Mouse (Mus musculus): ENCODE data around the gene Cep68. TPM values are rescaled to one million over a fixed set of nuclear protein-coding genes. Genes with fewer than 3 reads are reported as not detected.

Gene Cep68
- total and polyA plus RNA-seq, 2 experiments from 2014 or later: 23.1 to 43.5 TPM

DNA sequence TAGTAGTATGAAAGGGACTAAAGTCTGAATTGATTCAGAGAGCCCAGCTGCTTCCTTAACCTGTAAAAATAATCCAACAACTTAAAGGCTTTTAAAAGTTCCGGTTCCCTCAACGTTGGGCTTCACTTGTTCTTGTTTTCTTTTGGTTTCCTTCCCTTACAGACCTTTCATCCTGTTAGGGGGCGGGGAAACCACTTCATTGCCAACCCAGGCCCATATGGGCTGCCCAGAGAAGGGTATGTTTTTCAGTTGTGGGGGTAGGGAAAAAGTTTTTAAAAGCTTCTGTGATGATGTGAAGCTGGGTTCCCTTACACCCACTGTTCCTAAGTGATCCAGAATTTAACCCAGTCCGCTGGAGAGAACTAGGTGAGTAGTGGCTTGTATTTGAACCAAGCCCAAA lies 952 bp downstream of the Cep68 start:
- ATAC-seq: no peak
- peak overlapping the region; percentile 95 for H3K4me3 ChIP-seq (ENCODE audit: low read length)
- no peak for TF ChIP-seq CTCF (IDR thresholded peaks at IDR 0.05; ENCODE audit: low read depth)
- no peak for DNase-seq (ENCODE audit: low spot score)
- peak overlapping the region; percentile 91; the same call in 1 of the 2 replicates for H3K27ac ChIP-seq
- H3K4me2 ChIP-seq (ENCODE audit: low read depth, low read length): peak overlapping the region; percentile 96
- no peaks in the 10 kb centered on the region for H3K9me3 ChIP-seq (ENCODE audit: low read length)
- 14% methylated on average over 4 of the region's 4 CpGs for WGBS
- H3K4me1 ChIP-seq (ENCODE audit: insufficient read depth, low read length): peaks cover 14% of the 10 kb centered on the region; the same call in 1 of the 2 replicates
- H3K9ac ChIP-seq (replicated peaks; ENCODE audit: low read length): peak overlapping the region; percentile 94
- no peaks in the 10 kb centered on the region for H3K27me3 ChIP-seq (ENCODE audit: insufficient read depth, low read length)
- no peaks in the 10 kb centered on the region for H3K36me3 ChIP-seq (ENCODE audit: insufficient read depth, low read length)

DNA sequence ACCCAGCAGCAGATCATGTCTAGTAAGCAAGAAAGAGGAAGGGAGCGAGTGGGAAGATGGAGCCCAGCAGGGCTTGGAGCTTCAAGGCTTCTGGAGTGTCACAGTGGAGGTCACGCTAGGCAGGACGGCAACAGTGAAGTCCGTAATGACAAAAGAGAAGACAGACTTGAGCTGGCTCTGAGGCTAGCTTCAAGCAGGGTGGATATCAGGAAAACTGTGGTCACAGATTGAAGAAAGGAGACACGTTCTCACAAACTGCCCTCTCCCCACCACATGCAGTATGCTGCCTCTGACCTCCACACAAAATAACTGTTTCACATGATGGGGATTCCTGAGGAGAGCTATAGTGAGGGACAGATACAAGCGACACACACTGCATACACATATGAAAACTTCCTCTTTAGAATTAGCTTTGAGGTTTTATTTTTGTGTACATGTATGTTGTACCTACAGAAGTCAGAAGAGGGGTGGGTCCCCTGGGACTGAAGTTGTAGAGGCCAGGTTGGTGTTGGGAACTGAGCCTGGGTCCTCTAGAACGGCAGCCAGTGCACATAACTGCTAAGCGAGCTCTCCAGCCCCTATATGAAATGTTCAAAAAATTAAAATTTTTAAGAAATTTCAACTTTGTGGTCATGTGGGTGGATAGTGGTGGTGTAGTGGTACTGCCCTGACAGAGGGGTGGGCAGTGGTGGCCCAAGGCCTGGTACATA lies 1.9 kb downstream of the Cep68 start:
- no peak for TF ChIP-seq CTCF (IDR thresholded peaks at IDR 0.05; ENCODE audit: low read depth)
- Histone ChIP-seq H3K4me3 (ENCODE audit: low read length) (no peak overlapping the region), H3K4me2 (ENCODE audit: low read depth, low read length) (peak overlapping the region; percentile 96), H3K9ac (replicated peaks; ENCODE audit: low read length) (no peak overlapping the region), H3K27me3 (ENCODE audit: insufficient read depth, low read length) (no peaks in the 10 kb centered on the region), H3K27ac (no peak overlapping the region), H3K4me1 (ENCODE audit: insufficient read depth, low read length) (peaks cover 14% of the 10 kb centered on the region; the same call in 1 of the 2 replicates), H3K9me3 (ENCODE audit: low read length) (no peaks in the 10 kb centered on the region), H3K36me3 (ENCODE audit: insufficient read depth, low read length) (no peaks in the 10 kb centered on the region)
- WGBS: 69% methylated on average over 8 of the region's 8 CpGs
- ATAC-seq: no peak
- no peak for DNase-seq (ENCODE audit: low spot score)

DNA sequence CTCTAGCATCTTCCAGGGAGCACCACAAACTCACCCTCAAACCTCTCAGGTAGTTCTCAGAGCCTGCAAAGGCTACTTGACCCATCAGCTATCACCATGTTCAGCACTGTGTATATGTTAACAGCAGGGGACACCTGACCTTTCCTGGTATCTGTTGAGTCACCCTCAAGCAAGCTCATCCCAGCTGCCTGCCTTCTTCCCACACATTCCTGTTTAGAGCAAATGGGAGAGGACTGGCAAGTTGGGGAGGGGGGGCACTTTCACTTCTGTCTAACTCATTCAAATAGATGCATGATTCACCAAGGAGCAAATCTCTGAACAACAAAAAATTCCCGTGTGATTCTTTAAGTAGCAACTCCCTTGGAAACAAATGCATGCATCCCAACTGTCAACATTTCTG lies 2.6 kb downstream of the Cep68 start:
- H3K4me2 ChIP-seq (ENCODE audit: low read depth, low read length): no peak overlapping the region
- ATAC-seq (no peak), DNase-seq (ENCODE audit: low spot score) (no peak)
- H3K4me1 ChIP-seq (ENCODE audit: insufficient read depth, low read length): peaks cover 14% of the 10 kb centered on the region; the same call in 1 of the 2 replicates
- H3K27ac ChIP-seq: no peak overlapping the region
- H3K27me3 ChIP-seq (ENCODE audit: insufficient read depth, low read length): no peaks in the 10 kb centered on the region
- no peaks in the 10 kb centered on the region for H3K9me3 ChIP-seq (ENCODE audit: low read length)
- no peak for TF ChIP-seq CTCF (IDR thresholded peaks at IDR 0.05; ENCODE audit: low read depth)
- no peak overlapping the region for H3K9ac ChIP-seq (replicated peaks; ENCODE audit: low read length)
- no peak overlapping the region for H3K4me3 ChIP-seq (ENCODE audit: low read length)
- WGBS: 46% methylated on average over 1 of the region's 1 CpGs
- H3K36me3 ChIP-seq (ENCODE audit: insufficient read depth, low read length): 0 out of 2 replicates have a peak, but pooled peaks cover 4% of the 10 kb centered on the region

DNA sequence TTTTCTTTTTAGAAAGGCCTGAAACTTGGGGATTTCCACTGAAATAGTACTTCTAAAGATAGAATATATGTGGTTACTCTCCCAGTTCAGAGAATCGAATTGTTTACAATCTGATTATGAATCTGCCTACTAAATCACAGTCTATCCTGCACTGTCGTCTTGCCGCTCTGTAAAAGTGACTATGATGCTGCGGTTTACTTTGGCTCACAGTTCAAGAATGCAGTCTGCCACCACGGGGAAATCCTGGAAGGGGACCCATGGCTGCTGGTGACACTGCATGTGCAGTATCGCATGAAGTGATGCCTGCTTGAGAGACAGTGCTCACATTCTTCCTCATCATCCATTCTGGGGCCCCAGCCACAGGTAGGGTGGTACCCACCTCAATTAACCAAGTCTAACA lies 3.9 kb downstream of the Cep68 start:
- WGBS: 88% methylated on average over 6 of the region's 6 CpGs
- no peaks in the 10 kb centered on the region for H3K9me3 ChIP-seq (ENCODE audit: low read length)
- peaks cover 14% of the 10 kb centered on the region; the same call in 1 of the 2 replicates for H3K4me1 ChIP-seq (ENCODE audit: insufficient read depth, low read length)
- ATAC-seq: no peak
- H3K4me2 ChIP-seq (ENCODE audit: low read depth, low read length): no peak overlapping the region
- no peak overlapping the region for H3K27ac ChIP-seq
- no peak overlapping the region for H3K4me3 ChIP-seq (ENCODE audit: low read length)
- no peaks in the 10 kb centered on the region for H3K27me3 ChIP-seq (ENCODE audit: insufficient read depth, low read length)
- H3K36me3 ChIP-seq (ENCODE audit: insufficient read depth, low read length): peaks cover 13% of the 10 kb centered on the region
- no peak for DNase-seq (ENCODE audit: low spot score)
- H3K9ac ChIP-seq (replicated peaks; ENCODE audit: low read length): no peak overlapping the region
- TF ChIP-seq CTCF (IDR thresholded peaks at IDR 0.05; ENCODE audit: low read depth): no peak

DNA sequence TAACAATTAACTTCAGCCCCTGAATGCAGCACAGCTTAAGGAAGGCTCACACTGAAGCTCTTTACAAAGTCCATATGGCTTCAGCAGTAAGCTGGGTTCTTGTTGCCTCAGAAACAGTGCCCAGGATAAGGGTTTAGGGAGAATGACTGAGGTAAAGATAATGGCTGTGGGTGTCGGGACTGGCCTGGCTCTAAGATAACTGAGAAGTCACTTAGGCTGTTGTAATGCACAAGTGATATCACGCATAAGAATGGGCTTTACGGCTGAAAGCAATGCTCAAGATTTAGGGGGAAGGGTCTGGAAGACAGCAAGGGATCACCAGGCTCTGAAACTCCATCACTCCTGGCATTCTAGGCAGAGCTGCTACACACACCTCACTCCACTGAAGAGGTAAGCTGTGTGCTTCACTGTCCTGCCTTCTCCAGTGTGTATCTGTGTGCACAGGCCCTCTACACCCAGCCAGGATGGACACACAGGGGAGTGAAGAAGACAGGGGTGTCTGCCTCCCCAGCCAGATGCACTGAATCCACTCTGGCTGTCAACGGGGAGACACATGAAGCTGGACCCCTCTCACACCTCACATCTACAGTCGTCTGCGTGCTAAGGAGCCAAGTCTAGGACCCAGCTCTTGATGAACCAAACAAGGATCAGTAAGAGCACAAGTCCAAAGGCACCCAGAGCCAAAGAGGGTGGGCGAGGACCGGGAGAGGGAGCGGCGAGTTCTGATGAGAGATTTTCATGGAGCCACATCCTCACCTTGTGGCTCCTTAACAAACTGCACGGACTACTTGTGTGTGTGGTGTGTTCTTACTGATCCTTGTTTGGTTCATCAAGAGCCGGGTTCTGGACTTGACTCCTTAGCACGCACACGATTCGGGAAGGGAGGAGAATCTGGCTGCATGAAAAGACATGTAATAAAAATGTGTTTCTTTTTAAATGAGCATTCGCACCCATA lies 4.6 kb downstream of the Cep68 start:
- no peak for DNase-seq (ENCODE audit: low spot score)
- no peaks in the 10 kb centered on the region for H3K27me3 ChIP-seq (ENCODE audit: insufficient read depth, low read length)
- no peak overlapping the region for H3K9ac ChIP-seq (replicated peaks; ENCODE audit: low read length)
- peak; percentile 47 for TF ChIP-seq CTCF (IDR thresholded peaks at IDR 0.05; ENCODE audit: low read depth)
- peaks cover 19% of the 10 kb centered on the region for H3K36me3 ChIP-seq (ENCODE audit: insufficient read depth, low read length)
- 79% methylated on average over 16 of the region's 16 CpGs for WGBS
- H3K27ac ChIP-seq: no peak overlapping the region
- no peak overlapping the region for H3K4me2 ChIP-seq (ENCODE audit: low read depth, low read length)
- peaks cover 14% of the 10 kb centered on the region; the same call in 1 of the 2 replicates for H3K4me1 ChIP-seq (ENCODE audit: insufficient read depth, low read length)
- H3K9me3 ChIP-seq (ENCODE audit: low read length): no peaks in the 10 kb centered on the region
- no peak overlapping the region for H3K4me3 ChIP-seq (ENCODE audit: low read length)
- ATAC-seq: no peak

DNA sequence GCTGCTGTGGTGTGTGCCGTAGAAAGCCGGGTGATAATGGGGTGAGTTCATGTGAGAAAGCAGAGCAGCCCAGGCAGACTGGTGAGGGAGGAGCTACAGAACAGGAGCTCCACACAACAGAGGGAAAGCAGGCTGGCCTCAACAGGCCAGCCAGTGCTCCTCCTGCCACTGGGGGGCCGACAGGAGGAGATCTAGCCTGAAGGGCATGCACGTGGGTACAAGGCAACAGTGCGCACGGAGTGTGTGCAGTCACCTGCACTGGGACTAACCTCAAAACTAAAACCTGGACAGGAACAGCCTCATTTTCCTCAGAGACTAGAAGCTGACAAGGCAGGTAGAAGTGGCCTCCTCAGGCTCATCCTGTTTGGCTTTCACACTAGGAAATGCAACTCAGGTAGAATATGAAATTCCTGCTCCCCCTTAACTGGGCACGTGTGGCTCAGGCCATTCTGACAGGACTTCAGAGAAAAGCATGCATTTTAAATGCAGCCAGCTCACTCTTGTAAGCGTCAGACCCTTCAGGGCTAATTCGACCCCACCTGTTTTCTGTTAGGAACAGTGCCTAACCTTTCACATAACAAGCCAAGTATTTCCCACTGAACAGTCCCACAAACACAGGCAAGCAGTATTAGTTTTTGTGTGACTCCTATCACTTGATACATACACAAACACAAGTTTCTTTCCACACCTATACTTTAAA lies 5.9 kb downstream of the Cep68 start:
- Histone ChIP-seq H3K4me2 (ENCODE audit: low read depth, low read length) (no peak overlapping the region), H3K36me3 (ENCODE audit: insufficient read depth, low read length) (peaks cover 31% of the 10 kb centered on the region), H3K9me3 (ENCODE audit: low read length) (no peaks in the 10 kb centered on the region), H3K27ac (no peak overlapping the region), H3K27me3 (ENCODE audit: insufficient read depth, low read length) (no peaks in the 10 kb centered on the region), H3K4me3 (ENCODE audit: low read length) (no peak overlapping the region), H3K4me1 (ENCODE audit: insufficient read depth, low read length) (peaks cover 12% of the 10 kb centered on the region; the same call in 1 of the 2 replicates), H3K9ac (replicated peaks; ENCODE audit: low read length) (no peak overlapping the region)
- peak; percentile 46; the same call in 1 of the 2 replicates for ATAC-seq
- WGBS: 44% methylated on average over 9 of the region's 9 CpGs
- no peak for DNase-seq (ENCODE audit: low spot score)
- peak; percentile 41 for TF ChIP-seq CTCF (IDR thresholded peaks at IDR 0.05; ENCODE audit: low read depth)
